Mouse (Mus musculus) spleen, embryonic (tissue): ENCODE measurements around the gene Gm20388.

Source experiments
- CTCF ChIA-PET: fragments of 350-600 bp; sonication (Branson Sonifier 250); formaldehyde crosslinking; loops from one replicate; lab custom pipeline; 2022; lab: Charles Lee

Gm20388 gene

DNA sequence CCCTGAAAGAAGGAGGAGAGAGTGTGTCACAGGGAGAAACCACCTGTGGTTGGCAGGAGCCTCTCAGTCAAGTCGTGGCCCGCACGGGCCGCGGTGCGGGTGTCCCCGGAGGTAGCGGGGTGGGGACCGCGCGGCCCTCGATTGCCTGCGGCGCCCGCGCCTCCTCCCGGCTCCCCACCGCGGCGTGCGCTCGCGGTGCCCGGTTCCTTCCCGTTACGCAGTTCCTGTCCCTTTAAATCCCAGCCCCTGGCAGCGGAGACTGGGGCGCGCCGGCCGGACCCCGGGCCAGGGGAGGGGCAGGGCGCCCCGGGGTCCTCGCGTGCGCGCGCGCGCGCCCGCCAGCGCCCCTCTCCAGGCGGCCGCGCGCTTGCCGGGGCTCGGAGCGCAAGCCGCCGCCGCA lies 1819.1 kb downstream of the Gm20388 start:
- CTCF ChIA-PET, result no interaction called here

DNA sequence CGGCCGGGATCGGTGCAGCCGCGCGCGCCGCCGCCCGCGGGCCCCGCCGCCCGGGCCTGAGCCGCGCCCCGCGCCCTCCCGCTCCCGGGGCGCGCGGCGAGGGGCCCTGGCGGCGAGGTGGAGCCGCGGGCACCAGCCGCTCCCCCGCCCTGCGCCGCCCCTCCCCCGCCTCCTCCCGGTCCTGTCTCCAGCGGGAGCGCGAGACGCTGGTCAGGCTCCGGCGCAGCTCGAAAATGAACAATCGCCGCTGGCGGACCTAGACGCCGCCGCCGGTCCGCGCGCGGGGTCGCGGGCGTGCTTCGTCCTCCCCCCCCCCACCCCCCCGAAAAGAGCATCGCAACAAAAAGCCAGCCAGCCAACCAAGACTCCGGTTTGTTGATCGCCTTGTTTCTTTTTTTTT lies 1819.5 kb downstream of the Gm20388 start:
- CTCF ChIA-PET, result no interaction called here

DNA sequence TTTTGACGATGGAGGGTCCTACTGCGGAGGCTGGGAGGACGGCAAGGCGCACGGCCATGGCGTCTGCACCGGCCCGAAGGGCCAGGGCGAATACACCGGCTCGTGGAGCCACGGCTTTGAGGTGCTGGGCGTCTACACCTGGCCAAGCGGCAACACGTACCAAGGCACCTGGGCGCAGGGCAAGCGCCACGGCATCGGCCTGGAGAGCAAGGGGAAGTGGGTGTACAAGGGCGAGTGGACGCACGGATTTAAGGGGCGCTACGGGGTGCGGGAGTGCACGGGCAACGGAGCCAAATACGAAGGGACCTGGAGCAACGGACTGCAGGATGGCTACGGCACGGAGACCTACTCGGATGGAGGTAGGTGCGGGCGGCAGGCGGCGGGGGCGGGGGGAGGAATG lies 1820.0 kb downstream of the Gm20388 start:
- CTCF ChIA-PET, result no interaction called here

DNA sequence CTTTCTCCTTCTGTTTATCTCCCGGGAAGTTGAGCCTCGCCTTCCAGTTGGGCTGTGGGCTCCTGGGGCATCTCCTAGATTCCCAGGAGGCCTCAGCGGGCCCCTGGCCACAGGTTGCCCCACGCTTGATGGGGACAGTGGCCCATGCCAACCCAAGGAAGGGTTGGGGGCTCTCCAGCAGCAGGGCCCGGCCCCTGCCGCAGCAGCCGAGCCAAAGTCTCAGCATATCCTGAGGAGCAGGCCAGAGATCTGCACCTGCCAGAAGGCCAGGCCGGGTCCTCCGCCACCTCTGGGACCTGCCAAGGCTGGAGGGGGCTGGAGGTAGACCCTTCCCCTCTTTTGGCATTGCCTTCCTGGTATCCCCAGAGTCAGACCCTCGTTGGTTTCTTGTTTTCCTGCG lies 1820.4 kb downstream of the Gm20388 start:
- CTCF ChIA-PET, result no interaction called here

DNA sequence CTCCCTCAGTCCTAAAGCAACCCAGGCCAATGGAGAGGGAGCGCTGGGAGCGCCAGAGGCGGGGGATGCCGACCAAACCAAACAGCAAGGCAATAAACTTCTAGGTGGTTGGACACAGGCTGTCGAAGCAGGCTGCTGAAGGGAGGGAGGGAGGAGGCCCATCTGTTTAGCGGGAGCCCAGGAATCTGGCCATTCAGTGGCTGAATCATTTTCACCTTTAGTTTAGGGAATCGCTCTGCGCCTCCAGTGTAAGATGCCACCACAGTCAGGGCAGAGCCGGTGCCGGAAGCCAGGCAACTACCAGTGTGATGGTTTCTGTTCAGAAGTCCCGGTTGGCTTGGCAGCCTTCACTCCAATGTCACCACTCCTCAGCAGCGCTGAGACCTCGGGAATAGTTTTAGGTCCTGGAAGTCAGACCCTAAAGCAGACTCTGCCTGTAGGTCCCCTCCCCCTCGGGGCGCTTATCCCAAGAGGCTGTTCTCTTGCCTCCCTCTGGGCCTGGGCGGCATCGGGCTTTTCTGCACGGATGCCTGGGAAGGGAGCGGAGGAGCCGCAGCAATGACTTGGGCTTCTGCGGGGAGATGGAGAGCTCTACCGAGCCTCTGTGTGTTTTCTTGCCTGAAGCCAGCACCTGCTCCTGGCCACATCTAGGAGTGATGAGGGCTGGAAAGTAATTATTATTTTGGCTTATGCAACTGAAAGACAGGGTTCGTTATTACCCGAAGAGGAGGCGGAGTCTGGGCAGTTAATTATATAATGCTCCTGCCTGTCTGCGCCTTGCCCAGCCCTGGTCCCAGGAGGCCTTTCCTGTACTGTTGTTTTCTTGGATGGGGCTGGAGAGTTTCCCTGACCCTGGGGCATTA lies 1821.1 kb downstream of the Gm20388 start:
- CTCF ChIA-PET, result no interaction called here

DNA sequence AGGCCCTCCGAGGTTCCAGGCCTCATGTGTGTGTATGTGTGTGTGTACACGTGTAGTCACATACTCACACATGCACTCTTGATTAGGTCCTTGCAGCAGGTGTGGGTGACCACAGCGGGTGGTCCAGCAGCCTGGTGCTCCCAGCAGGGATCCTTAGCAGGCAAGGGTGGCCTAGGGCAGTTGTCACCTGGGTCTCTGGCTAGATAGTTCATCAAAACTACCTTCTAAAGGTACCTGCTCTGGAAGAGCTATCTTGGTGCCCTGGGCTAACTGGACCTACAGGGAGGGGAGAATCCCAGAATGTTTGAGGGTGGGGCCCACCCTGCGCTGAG lies 1821.7 kb downstream of the Gm20388 start:
- CTCF ChIA-PET, result no interaction called here

DNA sequence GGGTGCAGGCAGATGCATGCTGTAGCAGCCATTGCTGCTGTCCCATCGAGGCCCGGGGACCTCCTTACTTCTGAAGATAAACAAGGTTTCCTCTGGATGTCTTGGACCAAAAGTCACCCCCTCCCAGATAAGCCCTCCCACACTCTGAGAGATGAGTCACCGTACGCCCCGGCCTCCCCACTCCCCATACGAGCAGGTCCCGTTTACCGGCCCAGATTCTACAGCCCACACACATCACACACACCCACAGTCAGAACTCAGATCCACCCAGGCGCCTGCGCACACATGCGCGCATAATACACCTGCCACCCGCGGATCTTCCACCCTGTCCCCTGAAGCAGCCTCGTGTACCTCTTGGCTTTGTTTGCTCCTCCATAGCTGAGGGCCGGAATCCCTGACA lies 1823.6 kb downstream of the Gm20388 start:
- CTCF ChIA-PET, result no interaction called here

DNA sequence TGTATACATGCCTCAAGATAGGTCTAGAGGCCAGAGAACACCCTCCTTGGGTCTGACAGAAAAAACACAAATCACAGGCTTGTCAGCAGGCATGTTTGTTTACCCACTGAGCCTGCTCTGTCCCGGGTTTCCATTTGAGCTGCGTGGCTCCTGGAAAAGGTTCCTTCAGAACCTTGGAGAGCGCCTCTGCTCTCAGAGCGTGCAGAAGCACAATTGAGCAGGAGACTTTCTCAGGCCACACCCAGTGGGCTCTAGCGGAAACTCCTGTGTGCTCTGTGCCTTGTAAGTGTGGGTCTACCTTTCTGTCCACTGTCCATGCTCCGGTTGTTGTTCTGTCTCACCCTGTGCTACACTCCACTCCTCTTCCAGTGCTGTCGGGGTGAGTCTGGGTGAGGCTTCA lies 1825.6 kb downstream of the Gm20388 start:
- CTCF ChIA-PET, result no interaction called here

DNA sequence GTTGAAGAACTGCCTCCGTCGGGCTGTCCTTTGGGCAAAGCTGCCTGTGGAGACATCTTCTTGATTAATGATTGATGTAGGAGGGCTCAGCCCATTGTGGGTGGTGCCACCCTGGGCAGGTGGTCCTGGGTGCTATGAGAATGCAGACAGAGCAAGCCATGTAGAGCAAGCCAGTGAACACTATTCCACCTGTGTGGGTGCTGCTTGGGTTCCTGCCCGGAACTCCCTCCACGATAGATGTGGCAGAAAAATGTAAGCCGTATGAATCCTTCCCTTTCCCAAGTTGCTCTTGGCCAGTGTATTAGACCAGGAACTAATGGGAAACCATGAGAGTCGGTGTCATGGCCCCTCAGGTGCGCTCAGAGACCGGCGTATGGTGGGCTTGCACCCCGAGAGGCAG lies 1830.1 kb downstream of the Gm20388 start:
- CTCF ChIA-PET, result no interaction called here

- CTCF ChIA-PET, result no interaction called here
These were observed 1838.9 kb downstream of the Gm20388 start for GRCm38 (mm10) chr8:121749501-121749900.

DNA sequence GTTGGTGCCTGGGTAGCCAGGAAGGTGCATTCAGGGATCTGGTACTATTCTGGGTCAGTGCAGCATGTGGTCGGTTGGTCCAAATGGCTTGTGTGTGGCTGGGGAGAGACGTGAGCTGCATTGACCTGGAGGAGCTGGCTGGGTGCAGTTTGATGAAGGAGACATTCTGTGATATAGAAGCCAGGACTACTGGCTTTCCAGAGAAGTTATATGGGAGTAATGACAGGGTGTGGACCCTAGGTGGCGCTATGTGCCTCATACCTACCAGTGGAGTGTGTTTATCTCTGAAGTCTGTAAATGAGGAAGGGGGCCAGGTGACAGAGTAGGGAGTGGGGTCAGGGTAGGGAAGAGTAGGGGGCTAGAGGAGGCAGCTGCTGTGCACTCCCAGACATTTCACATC lies 1839.9 kb downstream of the Gm20388 start:
- CTCF ChIA-PET, result no interaction called here

GRCm38 (mm10) chr8:121751407-121751806 lies 1840.8 kb downstream of the Gm20388 start:
- CTCF ChIA-PET, result no interaction called here

- CTCF ChIA-PET, result no interaction called here
These were observed 1847.8 kb downstream of the Gm20388 start for GRCm38 (mm10) chr8:121758470-121758869.

DNA sequence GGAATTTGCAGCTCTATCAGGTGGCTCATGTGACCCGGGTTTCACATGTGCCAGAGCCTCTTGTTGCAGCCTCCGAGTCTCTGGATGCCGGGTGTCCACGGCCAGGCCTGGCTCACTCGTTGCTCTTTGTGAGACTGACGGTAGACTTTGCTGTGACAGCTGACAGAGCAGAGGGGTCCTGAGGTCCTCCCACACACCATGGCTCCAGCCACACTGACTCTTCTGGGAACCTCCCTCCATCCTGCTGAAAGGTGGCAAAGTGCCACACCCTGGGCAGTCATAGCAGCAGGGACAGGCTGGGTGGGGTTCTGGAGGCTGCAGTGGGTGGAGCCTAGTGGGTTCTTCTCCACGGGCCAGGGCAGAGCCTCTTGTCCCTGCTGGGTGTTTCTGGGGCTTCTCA lies 1849.8 kb downstream of the Gm20388 start:
- CTCF ChIA-PET, result no interaction called here

DNA sequence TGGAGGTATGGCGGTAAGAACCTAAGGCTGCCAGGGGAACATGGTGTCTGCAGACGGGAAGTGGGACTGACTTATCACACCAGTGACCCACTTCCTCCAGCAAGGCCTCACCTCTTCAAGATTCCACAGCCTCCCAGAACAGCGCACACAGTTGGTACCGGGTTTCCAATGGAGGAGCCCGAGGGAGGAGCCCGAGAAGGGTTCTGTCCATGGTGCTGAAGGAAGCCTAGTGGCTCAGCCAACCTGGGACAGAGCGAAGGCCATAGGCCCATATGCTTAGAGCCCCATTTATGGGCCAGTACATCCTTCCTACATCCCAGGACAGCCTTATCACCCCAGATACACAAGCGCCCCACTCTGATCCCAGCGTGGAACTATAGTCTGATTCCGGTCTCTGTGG lies 1850.8 kb downstream of the Gm20388 start:
- CTCF ChIA-PET, result no interaction called here

GRCm38 (mm10) chr8:121762999-121763699 lies 1852.5 kb downstream of the Gm20388 start:
- CTCF ChIA-PET, result no interaction called here

DNA sequence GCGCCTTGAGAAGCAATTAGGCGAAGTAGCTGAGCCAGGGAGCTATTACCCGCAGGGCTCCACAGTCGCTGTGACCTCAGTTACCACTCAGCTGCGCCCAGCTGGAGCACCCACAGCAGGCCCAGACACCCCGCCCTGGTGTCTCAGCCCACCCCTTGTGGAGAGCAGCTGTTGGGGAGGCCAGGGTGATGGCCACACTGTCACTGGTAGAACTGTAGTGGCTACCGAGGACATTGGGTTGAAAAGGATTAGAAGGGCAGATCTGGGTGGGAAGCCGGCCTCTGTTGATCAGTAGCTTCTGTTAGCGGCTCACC lies 1853.0 kb downstream of the Gm20388 start:
- CTCF ChIA-PET, result no interaction called here

DNA sequence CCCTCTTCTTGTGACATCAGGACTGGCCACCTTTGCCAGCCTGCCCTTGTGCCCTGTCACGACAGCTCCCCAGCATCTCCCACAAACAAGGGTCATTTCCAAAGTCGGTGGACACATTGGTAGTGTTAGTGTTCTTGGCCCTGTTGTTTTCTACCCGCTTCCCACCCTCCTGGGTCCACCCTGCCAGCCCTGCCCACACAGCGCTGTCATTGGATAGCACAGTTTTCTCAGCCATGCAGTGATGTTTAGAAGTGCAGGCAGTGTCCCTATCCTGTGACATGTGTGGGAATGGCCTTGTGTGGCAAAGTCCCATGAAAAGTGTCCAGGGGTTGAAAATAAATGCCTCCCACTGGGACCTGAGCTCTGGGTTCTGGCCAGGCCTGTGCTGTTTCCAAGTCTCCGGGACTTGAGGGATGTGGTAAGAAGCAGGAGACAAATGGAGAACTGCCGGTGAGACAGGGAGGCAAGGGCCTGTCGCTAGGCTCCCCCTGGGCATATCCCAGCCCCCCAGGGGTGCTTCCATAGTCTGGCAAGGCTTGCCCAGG lies 1855.0 kb downstream of the Gm20388 start:
- CTCF ChIA-PET, result no interaction called here

- CTCF ChIA-PET, result interaction anchor here (0.6 kb wide), 1 partner anchor 12 kb away, joined by 3 read pairs; no protein-coding TSS in a partner anchor
These were observed 1858.5 kb downstream of the Gm20388 start for GRCm38 (mm10) chr8:121769095-121769494.

- CTCF ChIA-PET, result interaction anchor here (0.6 kb wide), 1 partner anchor 13 kb away, joined by 3 read pairs; no protein-coding TSS in a partner anchor
These were observed 1859.0 kb downstream of the Gm20388 start for GRCm38 (mm10) chr8:121769621-121770020.

DNA sequence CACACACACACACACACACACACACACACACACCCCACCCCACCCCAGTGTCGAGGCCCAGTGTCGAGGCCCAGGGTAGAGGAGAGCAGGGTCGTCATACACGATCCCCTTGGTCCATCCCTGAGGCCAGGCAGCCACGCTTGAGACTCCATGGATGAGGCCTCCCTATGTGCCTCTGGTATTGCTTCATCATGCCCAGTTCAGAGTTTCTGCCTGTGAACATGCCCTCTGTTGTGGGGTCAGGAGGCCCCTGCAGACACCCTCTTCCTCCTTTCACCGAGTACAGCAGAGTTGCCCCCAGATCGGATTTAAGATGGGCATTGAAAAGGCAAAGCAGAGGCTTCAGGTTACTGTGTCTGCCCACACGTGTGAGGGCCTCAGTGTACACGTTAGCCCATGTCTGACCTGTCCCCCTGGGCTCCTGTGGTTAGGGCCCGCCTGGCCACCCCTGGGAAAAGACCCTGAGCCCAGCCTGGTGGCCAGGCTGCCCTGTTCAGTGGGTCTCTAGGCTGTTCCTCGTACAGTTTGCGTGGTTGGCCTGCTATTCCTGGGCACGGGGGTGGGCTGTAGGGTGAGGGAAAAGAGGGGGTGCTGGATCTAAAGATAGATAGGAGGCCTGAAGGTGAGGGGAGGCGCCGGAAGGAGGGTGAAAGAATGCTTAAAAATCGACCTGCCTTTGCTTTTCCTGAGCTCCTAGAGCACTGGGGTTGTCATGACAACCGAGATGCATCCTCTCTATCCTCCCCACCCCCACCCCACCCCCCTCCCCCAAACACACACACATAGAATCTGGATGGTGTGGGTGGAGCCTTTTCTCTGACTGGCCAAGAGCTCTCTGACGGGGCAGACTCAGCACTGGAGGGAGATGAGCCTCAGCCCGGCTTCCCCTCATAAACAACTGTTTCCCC lies 1860.5 kb downstream of the Gm20388 start:
- CTCF ChIA-PET, result no interaction called here

- CTCF ChIA-PET, result no interaction called here
These were observed 1863.2 kb downstream of the Gm20388 start for GRCm38 (mm10) chr8:121773876-121774275.
